Comparison of ENCODE assay signal across 12 mouse cellular contexts in genomic region chr2:160369653-160370420, GRCm38 (mm10). TPM values are rescaled to one million over a fixed set of nuclear protein-coding genes. Genes with fewer than 3 reads are reported as not detected.
A peak's percentile ranks its signal among the peaks of the same experiment; 100 is the strongest.
DNase-seq lines count a peak whose midpoint lies in the region; ATAC-seq and TF ChIP-seq lines count a peak whose summit lies in the region.
"Had no signal": no experiment of that assay in that cellular context is flagged by ENCODE, and none has a peak within 500 bp of the region (broad histone marks: within the 10 kb centered on the region; RNA-seq: fewer than 3 reads in every experiment).

No protein-coding gene starts in this region.

- H3K27me3 ChIP-seq in hindbrain, embryonic 11.5 days (ENCODE audit: control insufficient read depth, insufficient read depth, low read length): peaks cover 71% of the 10 kb centered on the region
- peaks cover 64% of the 10 kb centered on the region for H3K27me3 ChIP-seq in hindbrain, postnatal 0 days (ENCODE audit: insufficient read depth, low read length)
- peaks cover 79% of the 10 kb centered on the region for H3K27me3 ChIP-seq in embryonic facial prominence, embryonic 14.5 days (replicated peaks; ENCODE audit: control insufficient read depth, insufficient read depth, low read length)
- H3K27me3 ChIP-seq in midbrain, embryonic 12.5 days: peaks cover 83% of the 10 kb centered on the region

- intact Hi-C loops in left cerebral cortex, postnatal 10 days (cut with DNase I): loop anchor here (5.0 to 10.0 kb wide), 4 partner anchors 207 to 1458 kb away; no protein-coding TSS in a partner anchor

- no peak overlapping the region for H3K4me2 ChIP-seq in hindbrain, embryonic 11.5 days (replicated peaks; ENCODE audit: low read depth, low read length)
- H3K4me2 ChIP-seq in hindbrain, postnatal 0 days (ENCODE audit: low read depth, low read length): no peak overlapping the region
- peak overlapping the region; percentile 99 for H3K4me2 ChIP-seq in embryonic facial prominence, embryonic 14.5 days (ENCODE audit: low read depth, low read length)
- peak overlapping the region; percentile 95 for H3K4me2 ChIP-seq in midbrain, embryonic 12.5 days (replicated peaks)

- peaks cover 12% of the 10 kb centered on the region; the same call in 1 of the 2 replicates for H3K4me1 ChIP-seq in hindbrain, embryonic 11.5 days (replicated peaks; ENCODE audit: control insufficient read depth, insufficient read depth, low read length)
- H3K4me1 ChIP-seq in hindbrain, postnatal 0 days (ENCODE audit: insufficient read depth, low read length): peaks cover 2% of the 10 kb centered on the region; the same call in 1 of the 2 replicates
- peaks cover 4% of the 10 kb centered on the region; the same call in 1 of the 2 replicates for H3K4me1 ChIP-seq in embryonic facial prominence, embryonic 14.5 days (ENCODE audit: control insufficient read depth, insufficient read depth, low read length)
- H3K4me1 ChIP-seq in midbrain, embryonic 12.5 days: peaks cover 43% of the 10 kb centered on the region

- H3K9ac ChIP-seq in hindbrain, embryonic 11.5 days (ENCODE audit: low read depth, low read length): no peak overlapping the region
- no peak overlapping the region for H3K9ac ChIP-seq in hindbrain, postnatal 0 days (replicated peaks; ENCODE audit: low read length)
- no peak overlapping the region for H3K9ac ChIP-seq in embryonic facial prominence, embryonic 14.5 days (ENCODE audit: low read depth, low read length)
- no peak overlapping the region for H3K9ac ChIP-seq in midbrain, embryonic 12.5 days (replicated peaks)

- no peaks in the 10 kb centered on the region for H3K9me3 ChIP-seq in hindbrain, embryonic 11.5 days (ENCODE audit: control insufficient read depth, low read length)
- no peaks in the 10 kb centered on the region for H3K9me3 ChIP-seq in hindbrain, postnatal 0 days (ENCODE audit: low read length)
- no peaks in the 10 kb centered on the region for H3K9me3 ChIP-seq in embryonic facial prominence, embryonic 14.5 days (ENCODE audit: control insufficient read depth, low read length)
- no peaks in the 10 kb centered on the region for H3K9me3 ChIP-seq in midbrain, embryonic 12.5 days

- WGBS in hindbrain, embryonic 11.5 days: 1% methylated on average over 25 of the region's 25 CpGs
- 6% methylated on average over 25 of the region's 25 CpGs for WGBS in hindbrain, postnatal 0 days
- WGBS in embryonic facial prominence, embryonic 14.5 days: 3% methylated on average over 25 of the region's 25 CpGs
- WGBS in midbrain, embryonic 12.5 days: 3% methylated on average over 25 of the region's 25 CpGs

- no peak for TF ChIP-seq CTCF in hindbrain, postnatal 0 days (IDR thresholded peaks at IDR 0.05; ENCODE audit: low read depth)

- peak; percentile 47 for DNase-seq in hindbrain, embryonic 11.5 days (ENCODE audit: low spot score)
- DNase-seq in hindbrain, postnatal 0 days (ENCODE audit: low spot score): no peak
- peak; percentile 25 for DNase-seq in R1 (ENCODE audit: low read depth, low spot score)
- no peak for DNase-seq in embryonic facial prominence, embryonic 14.5 days (ENCODE audit: low spot score)
- no peak for DNase-seq in left cerebral cortex, postnatal 10 days (ENCODE audit: extremely low spot score in 1 of 2, low spot score in 2 of 2)
- DNase-seq in layer of hippocampus, adult 9-10 months (ENCODE audit: low spot score): no peak
- DNase-seq: right cerebral cortex, adult 18-20 months; thymus, adult 2 months had no signal

- no peak for ATAC-seq in hindbrain, embryonic 11.5 days (ENCODE audit: low FRiP score)
- ATAC-seq in hindbrain, postnatal 0 days: no peak
- ATAC-seq in embryonic facial prominence, embryonic 14.5 days (ENCODE audit: low read depth): no peak
- ATAC-seq in midbrain, embryonic 12.5 days (ENCODE audit: low FRiP score, low read depth): no peak

- H3K27ac ChIP-seq in hindbrain, embryonic 11.5 days (ENCODE audit: low read depth, low read length): no peak overlapping the region
- H3K27ac ChIP-seq in hindbrain, postnatal 0 days: no peak overlapping the region
- no peak overlapping the region for H3K27ac ChIP-seq in embryonic facial prominence, embryonic 14.5 days (replicated peaks; ENCODE audit: low read depth, low read length)
- no peak overlapping the region for H3K27ac ChIP-seq in midbrain, embryonic 12.5 days (replicated peaks)
- H3K27ac ChIP-seq: left cerebral cortex, adult 2 months had no signal

- no peaks in the 10 kb centered on the region for H3K36me3 ChIP-seq in hindbrain, embryonic 11.5 days (ENCODE audit: control insufficient read depth, insufficient read depth, low read length)
- H3K36me3 ChIP-seq in hindbrain, postnatal 0 days (ENCODE audit: insufficient read depth, low read length): no peaks in the 10 kb centered on the region
- no peaks in the 10 kb centered on the region for H3K36me3 ChIP-seq in embryonic facial prominence, embryonic 14.5 days (ENCODE audit: control insufficient read depth, insufficient read depth, low read length)
- H3K36me3 ChIP-seq in midbrain, embryonic 12.5 days: no peaks in the 10 kb centered on the region

- H3K4me3 ChIP-seq in hindbrain, embryonic 11.5 days (ENCODE audit: low read depth, low read length): no peak overlapping the region; the same call in 1 of the 2 replicates
- no peak overlapping the region for H3K4me3 ChIP-seq in hindbrain, postnatal 0 days (ENCODE audit: low read length)
- H3K4me3 ChIP-seq in embryonic facial prominence, embryonic 14.5 days (ENCODE audit: low read depth, low read length): peak overlapping the region; percentile 65
- H3K4me3 ChIP-seq in midbrain, embryonic 12.5 days: peak overlapping the region; percentile 54
- H3K4me3 ChIP-seq: left cerebral cortex, adult 2 months had no signal

RNA-seq across cellular contexts. Expression of gene Mafb, which starts 3.0 kb away (rescaled TPM):
- 8.9 and 10.4 TPM in 2 replicates for polyA plus RNA-seq in hindbrain, embryonic 11.5 days (2014; fragmentation: Nextera tagmentation; extraction: Ambion mirVana)
- 12.4 and 19.4 TPM in 2 replicates for total RNA-seq in hindbrain, postnatal 0 days (2014; rRNA removed)
- 13.9 and 14.6 TPM in 2 replicates for polyA plus RNA-seq in hindbrain, postnatal 0 days (2015; fragmentation: Nextera tagmentation; extraction: Ambion mirVana)
- polyA plus RNA-seq in embryonic facial prominence, embryonic 14.5 days (2014; fragmentation: Nextera tagmentation; extraction: Ambion mirVana): 16.9 and 18.5 TPM in 2 replicates
- 8.6 and 8.8 TPM in 2 replicates for polyA plus RNA-seq in midbrain, embryonic 12.5 days (2016; fragmentation: Nextera tagmentation; extraction: Ambion mirVana)
- 10 to 100 TPM; 19.9 to 21.6 TPM for total RNA-seq in left cerebral cortex, postnatal 10 days (2021)
- total RNA-seq: MEL had no signal

RNA-seq across cellular contexts. Expression of gene Gm826, which starts 35.9 kb away (rescaled TPM):
- 0.45 TPM in 1 of 2 replicates, not detected in the other for polyA plus RNA-seq in hindbrain, embryonic 11.5 days (2014; fragmentation: Nextera tagmentation; extraction: Ambion mirVana)
- total RNA-seq in hindbrain, postnatal 0 days (2014; rRNA removed): 1.1 TPM in 1 of 2 replicates, not detected in the other
- polyA plus RNA-seq in hindbrain, postnatal 0 days (2015; fragmentation: Nextera tagmentation; extraction: Ambion mirVana): not detected in 2 replicates
- 0.22 and 0.54 TPM in 2 replicates for polyA plus RNA-seq in embryonic facial prominence, embryonic 14.5 days (2014; fragmentation: Nextera tagmentation; extraction: Ambion mirVana)
- polyA plus RNA-seq in midbrain, embryonic 12.5 days (2016; fragmentation: Nextera tagmentation; extraction: Ambion mirVana): 0.33 TPM in 1 of 2 replicates, not detected in the other
- not detected for total RNA-seq in left cerebral cortex, postnatal 10 days (2021)
- total RNA-seq: left cerebral cortex, adult 2 months; MEL had no signal
- polyA plus RNA-seq: brain, embryonic 14.5 days had no signal

Comparison
In these comparisons a context has a peak if more than half of its experiments do, and no peak if none do; other contexts are left out.
1. DNase-seq: peak in hindbrain, embryonic 11.5 days (single experiment) and R1 (single experiment); none in hindbrain, postnatal 0 days (single experiment), embryonic facial prominence, embryonic 14.5 days (single experiment), left cerebral cortex, postnatal 10 days (0 of 2) and layer of hippocampus, adult 9-10 months (single experiment).
2. H3K4me2 ChIP-seq: peak in embryonic facial prominence, embryonic 14.5 days (single experiment) and midbrain, embryonic 12.5 days (single experiment); none in hindbrain, embryonic 11.5 days (single experiment) and hindbrain, postnatal 0 days (single experiment).
3. H3K4me3 ChIP-seq: peak in embryonic facial prominence, embryonic 14.5 days (single experiment) and midbrain, embryonic 12.5 days (single experiment); none in hindbrain, embryonic 11.5 days (single experiment) and hindbrain, postnatal 0 days (single experiment).